Mouse (Mus musculus): ENCODE data around the gene Ssrp1.

Ssrp1 gene

DNA sequence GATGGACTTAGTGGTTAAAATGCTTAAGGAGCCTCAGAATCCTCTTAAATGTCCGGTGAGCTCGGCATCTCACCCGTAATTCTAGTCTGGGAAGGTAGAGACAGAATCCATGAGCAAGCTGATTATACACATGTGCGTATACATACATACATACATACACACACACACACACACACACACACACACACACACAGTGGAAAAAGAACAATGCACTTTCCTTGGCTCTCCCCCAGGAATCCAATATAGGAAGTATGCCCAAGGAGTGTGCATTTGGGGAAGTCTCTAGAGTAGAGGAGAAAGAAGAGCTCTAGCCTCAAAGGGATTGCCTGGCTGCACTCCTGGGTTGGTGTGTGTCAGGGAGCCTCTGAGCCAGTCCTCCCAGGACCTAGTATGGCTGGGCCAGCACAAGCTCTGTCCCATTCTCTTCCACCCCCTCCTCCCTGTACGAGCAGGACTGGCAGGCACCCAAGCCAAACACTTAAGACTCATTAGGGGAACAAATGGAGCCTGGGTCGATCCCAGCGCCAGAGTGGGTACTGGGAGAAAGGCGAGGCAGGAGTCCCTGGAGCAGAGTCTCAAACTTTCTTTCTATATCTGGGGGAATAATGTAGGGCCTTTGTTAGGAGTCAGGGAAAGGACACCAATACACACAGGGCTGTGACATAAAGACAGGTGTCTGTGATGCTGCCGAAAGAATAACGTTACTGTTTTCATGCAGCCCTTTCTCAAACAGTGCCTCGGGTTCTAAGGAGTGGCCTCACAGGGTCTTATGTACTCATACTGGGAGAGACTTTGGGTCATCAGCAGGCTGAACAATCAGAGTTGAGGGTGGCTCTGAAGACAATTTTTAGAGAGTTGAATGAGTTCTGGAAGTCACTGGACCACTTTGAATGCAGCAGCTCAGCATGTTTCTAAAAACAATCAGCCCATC, 51.9 kb downstream of the Ssrp1 start:
- no peak for DNase-seq

DNA sequence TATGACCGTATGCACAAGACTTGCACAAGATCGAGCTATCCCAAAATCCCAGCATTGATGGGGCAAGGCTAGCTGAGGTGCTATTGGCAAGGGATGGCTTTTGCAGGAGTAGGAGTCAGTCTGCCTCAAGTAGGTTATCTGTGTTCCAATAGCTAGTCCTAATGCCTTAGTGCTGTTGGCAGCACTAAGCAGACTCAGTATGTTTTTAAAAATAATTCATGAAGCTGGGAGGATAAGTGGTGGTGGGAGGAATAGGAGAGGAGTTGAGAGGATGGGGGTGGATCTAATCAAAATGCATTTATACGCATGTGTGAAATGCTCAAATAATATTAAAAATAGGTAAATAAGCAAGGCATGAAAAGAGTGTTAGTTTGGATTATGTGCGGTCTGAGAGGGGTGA, 54.3 kb downstream of the Ssrp1 start:
- DNase-seq = no peak

DNA sequence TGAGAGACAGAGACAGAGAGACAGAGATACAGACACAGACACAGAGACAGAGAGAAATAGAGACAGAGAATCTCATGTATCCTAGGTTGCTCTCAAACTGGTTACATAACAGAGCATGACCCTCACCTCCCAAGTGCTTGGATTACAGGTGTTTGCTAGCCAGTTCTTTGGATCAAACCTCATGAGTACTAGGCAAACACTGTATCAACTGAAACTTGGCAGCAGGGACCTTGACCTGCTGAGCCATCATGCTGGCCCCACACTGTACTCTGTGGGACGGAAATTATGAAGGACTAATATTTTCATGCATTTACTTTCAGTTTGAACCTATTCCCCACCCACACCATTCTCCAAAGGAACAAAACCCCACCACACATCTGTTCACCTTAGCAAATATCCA, 56.3 kb downstream of the Ssrp1 start:
- no peak for DNase-seq

DNA sequence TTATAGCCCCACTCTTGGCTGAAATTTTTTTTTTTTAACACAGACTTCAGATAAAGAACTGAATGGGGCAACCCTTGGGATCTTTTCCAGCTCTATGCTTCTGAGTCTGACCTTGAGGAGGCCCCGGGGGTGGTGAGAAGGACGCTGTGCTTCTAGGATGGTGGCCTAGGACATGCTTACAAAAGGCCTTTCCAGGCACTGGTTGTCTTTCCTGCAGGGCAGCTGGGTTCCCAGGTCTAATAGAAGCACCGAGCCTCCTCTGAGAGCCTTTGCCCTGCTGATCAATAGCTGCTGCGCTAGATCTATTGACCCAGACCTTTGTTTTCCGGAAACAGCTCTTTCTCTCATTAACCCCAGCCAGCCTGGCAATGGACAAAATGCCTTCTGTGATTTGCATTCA, 58.9 kb downstream of the Ssrp1 start:
- no peak for DNase-seq

All from kidney, adult 11 months (tissue).